Mouse (Mus musculus): Measurements from ENCODE around the gene Sft2d1. TPM values are rescaled to one million over a fixed set of nuclear protein-coding genes. Genes with fewer than 3 reads are reported as not detected.

The Sft2d1 gene
- polyA plus RNA-seq, 2 experiments = 46.9 to 51.7 TPM

DNA sequence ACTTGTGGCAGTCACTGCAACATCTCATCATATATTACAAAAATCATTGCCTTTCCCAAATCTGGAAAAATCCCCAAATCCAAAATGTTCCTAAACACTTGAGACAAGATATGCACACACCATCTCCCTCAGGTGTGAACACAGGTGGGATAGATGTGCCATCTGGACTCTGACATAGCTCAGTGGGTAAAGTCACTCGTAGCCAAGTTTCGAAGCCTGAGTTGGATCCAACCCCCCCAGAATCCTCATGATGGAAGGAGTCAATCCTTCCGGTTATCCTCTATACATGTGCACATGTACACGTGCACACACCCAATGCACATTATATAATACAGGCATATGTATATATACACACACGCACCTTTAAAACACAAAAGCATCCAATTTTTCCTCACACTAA lies 50.0 kb downstream of the Sft2d1 start:
- Histone ChIP-seq H3K36me3 (replicated peaks; ENCODE audit: control insufficient read depth, insufficient read depth, low read depth) (no peaks in the 10 kb centered on the region), H3K4me1 (replicated peaks; ENCODE audit: control insufficient read depth in 2 of 2, insufficient read depth in 2 of 2, low read length in 1 of 2) (no peaks in the 10 kb centered on the region), H3K9me3 (ENCODE audit: control insufficient read depth, low read length) (no peaks in the 10 kb centered on the region), H3K4me2 (ENCODE audit: low read depth) (no peak overlapping the region), H3K27me3 (ENCODE audit: control insufficient read depth, insufficient read depth, low read length) (no peaks in the 10 kb centered on the region), H3K9ac (replicated peaks) (no peak overlapping the region), H3K4me3 (ENCODE audit: insufficient read depth in 1 of 2, low read depth in 2 of 2, low read length in 2 of 2) (no peak overlapping the region), H3K27ac (no peak overlapping the region)
- ATAC-seq (ENCODE audit: insufficient read depth) (no peak), DNase-seq (ENCODE audit: low read depth in 3 of 3, low spot score in 3 of 3) (no peak)
- WGBS (ENCODE audit: insufficient replicate concordance) = 77% methylated on average over 5 of the region's 5 CpGs
- TF ChIP-seq CTCF (IDR thresholded peaks at IDR 0.05; ENCODE audit: low read depth) (no peak), EP300 (IDR thresholded peaks at IDR 0.05; ENCODE audit: low read depth) (no peak)

DNA sequence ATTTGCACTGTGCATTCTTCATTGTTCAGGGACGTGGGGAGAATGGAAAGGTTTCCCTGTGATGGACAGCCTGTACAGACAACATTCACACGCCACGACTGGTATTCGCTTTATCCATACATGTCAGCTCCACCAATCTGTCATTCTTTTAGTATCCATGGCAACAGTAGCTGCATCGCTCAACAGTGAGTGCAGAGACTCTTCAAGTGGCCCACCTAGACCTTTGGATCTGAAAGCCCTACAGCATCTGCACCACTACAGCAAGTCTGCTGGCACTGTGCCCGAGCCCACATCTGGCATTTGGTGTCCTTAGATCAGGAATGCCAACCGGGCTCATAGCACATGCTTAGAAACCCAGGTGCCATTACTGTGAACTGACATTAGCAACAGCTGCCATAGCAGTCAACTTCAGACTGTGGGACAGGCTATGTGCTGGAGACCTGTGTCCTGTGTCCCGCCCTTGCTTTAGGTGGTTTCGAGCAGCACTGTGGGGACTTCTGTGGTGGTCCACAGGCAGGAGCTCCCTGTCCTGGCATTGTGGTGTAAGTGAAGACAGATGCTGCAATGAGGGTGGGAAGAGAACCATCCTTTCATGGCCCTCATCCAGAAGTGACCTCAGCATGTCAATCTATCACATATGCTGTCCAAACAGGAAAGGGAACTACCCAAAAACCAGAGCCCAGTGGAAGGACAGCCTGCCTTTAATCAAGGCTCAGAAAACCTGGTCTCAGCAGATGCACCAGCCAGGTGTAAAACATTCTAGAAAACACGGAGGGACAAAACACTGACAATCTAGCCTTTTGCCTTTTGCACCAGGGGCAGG lies 50.6 kb downstream of the Sft2d1 start:
- H3K4me3 ChIP-seq (ENCODE audit: insufficient read depth in 1 of 2, low read depth in 2 of 2, low read length in 2 of 2) = no peak overlapping the region
- H3K4me2 ChIP-seq (ENCODE audit: low read depth) = no peak overlapping the region
- no peak for ATAC-seq (ENCODE audit: insufficient read depth)
- H3K9ac ChIP-seq (replicated peaks) = no peak overlapping the region
- no peak for TF ChIP-seq EP300 (IDR thresholded peaks at IDR 0.05; ENCODE audit: low read depth)
- TF ChIP-seq CTCF (IDR thresholded peaks at IDR 0.05; ENCODE audit: low read depth) = no peak
- DNase-seq (ENCODE audit: low read depth in 3 of 3, low spot score in 3 of 3) = no peak
- no peaks in the 10 kb centered on the region for H3K36me3 ChIP-seq (replicated peaks; ENCODE audit: control insufficient read depth, insufficient read depth, low read depth)
- WGBS (ENCODE audit: insufficient replicate concordance) = 58% methylated on average over 10 of the region's 10 CpGs
- no peaks in the 10 kb centered on the region for H3K27me3 ChIP-seq (ENCODE audit: control insufficient read depth, insufficient read depth, low read length)
- no peaks in the 10 kb centered on the region for H3K9me3 ChIP-seq (ENCODE audit: control insufficient read depth, low read length)
- no peak overlapping the region for H3K27ac ChIP-seq
- no peaks in the 10 kb centered on the region for H3K4me1 ChIP-seq (replicated peaks; ENCODE audit: control insufficient read depth in 2 of 2, insufficient read depth in 2 of 2, low read length in 1 of 2)

DNA sequence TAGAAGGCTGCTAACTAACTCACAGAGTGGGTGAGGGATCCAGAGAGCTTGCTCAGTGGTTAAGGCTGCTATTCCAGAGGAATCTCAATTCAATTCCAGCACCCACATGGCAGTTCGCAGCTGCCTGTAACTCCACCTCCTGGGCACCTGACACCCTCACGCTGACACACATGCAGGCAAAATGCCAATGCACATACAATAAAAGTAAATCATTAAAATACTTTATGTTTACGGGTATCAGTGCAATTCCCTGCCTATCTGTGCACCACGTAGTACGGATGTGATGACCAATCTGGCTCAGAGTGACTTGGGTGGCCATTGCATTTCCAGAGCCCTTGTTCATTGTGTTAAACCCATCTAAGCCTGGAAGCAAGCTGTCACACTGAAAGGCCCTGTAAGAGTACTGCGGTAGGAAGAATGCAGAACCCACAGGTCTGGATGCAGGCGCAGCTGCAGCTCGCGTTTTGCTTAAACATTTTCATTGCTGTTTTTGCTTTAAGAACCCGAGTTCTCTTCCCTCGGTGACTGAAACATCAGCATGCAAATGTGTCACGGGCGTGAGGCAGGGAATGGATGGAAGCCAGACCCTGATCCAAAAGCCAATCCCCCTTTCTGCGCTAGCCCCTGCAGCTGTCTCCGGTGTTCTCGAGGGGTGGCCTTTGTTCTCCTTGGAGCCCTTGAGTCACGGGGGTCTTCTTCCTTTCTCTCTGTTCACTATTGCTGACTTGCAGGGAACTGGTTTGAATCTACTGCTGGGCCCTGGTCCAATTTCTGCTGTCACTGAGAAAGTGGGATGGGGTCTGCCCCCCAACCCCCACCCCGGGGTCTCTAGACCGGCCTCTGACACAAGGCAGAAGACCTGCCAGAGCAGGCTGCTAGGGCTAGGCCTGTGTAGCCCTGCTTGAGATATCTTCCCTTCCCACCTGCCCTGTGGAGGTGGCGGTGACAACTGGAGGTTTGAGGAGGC lies 56.9 kb downstream of the Sft2d1 start:
- Histone ChIP-seq H3K9me3 (ENCODE audit: control insufficient read depth, low read length) (no peaks in the 10 kb centered on the region), H3K9ac (replicated peaks) (no peak overlapping the region), H3K4me2 (ENCODE audit: low read depth) (no peak overlapping the region), H3K27ac (no peak overlapping the region), H3K4me1 (replicated peaks; ENCODE audit: control insufficient read depth in 2 of 2, insufficient read depth in 2 of 2, low read length in 1 of 2) (peaks cover 0 to 4% of the 10 kb centered on the region in 2 experiments; a peak in 1 of 4 replicates), H3K36me3 (replicated peaks; ENCODE audit: control insufficient read depth, insufficient read depth, low read depth) (no peaks in the 10 kb centered on the region), H3K4me3 (ENCODE audit: insufficient read depth in 1 of 2, low read depth in 2 of 2, low read length in 2 of 2) (no peak overlapping the region), H3K27me3 (ENCODE audit: control insufficient read depth, insufficient read depth, low read length) (no peaks in the 10 kb centered on the region)
- ATAC-seq (ENCODE audit: insufficient read depth) (no peak), DNase-seq (ENCODE audit: low read depth in 3 of 3, low spot score in 3 of 3) (no peak)
- 46% methylated on average over 20 of the region's 20 CpGs for WGBS (ENCODE audit: insufficient replicate concordance)
- TF ChIP-seq EP300 (IDR thresholded peaks at IDR 0.05; ENCODE audit: low read depth) (no peak), CTCF (IDR thresholded peaks at IDR 0.05; ENCODE audit: low read depth) (no peak)

DNA sequence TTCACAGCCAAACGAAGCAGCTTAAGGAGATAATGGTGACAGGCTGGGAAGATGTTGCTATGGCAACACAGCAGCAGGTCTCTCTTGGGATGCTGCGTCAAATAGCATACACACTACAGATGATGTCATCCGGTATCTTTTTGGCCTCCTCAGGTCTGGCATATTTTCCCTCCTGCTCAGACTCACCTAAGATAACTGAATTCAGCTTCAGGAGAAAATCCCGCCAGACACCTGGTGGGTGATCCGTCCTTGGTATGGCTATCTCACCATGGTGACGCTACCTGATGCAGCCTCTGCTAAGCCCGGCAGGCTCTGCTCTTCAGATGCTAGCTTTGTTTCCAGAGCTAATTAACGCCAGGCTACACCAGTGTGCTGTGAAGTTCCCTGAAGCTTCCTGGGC lies 57.7 kb downstream of the Sft2d1 start:
- ATAC-seq (ENCODE audit: insufficient read depth) = no peak
- no peak for DNase-seq (ENCODE audit: low read depth in 3 of 3, low spot score in 3 of 3)
- H3K27ac ChIP-seq = no peak overlapping the region
- no peak overlapping the region for H3K9ac ChIP-seq (replicated peaks)
- peaks cover 0 to 4% of the 10 kb centered on the region in 2 experiments; a peak in 1 of 4 replicates for H3K4me1 ChIP-seq (replicated peaks; ENCODE audit: control insufficient read depth in 2 of 2, insufficient read depth in 2 of 2, low read length in 1 of 2)
- H3K9me3 ChIP-seq (ENCODE audit: control insufficient read depth, low read length) = no peaks in the 10 kb centered on the region
- no peak overlapping the region for H3K4me3 ChIP-seq (ENCODE audit: insufficient read depth in 1 of 2, low read depth in 2 of 2, low read length in 2 of 2)
- TF ChIP-seq EP300 (IDR thresholded peaks at IDR 0.05; ENCODE audit: low read depth) (no peak), CTCF (IDR thresholded peaks at IDR 0.05; ENCODE audit: low read depth) (no peak)
- 47% methylated on average over 8 of the region's 8 CpGs for WGBS (ENCODE audit: insufficient replicate concordance)
- no peaks in the 10 kb centered on the region for H3K36me3 ChIP-seq (replicated peaks; ENCODE audit: control insufficient read depth, insufficient read depth, low read depth)
- H3K4me2 ChIP-seq (ENCODE audit: low read depth) = no peak overlapping the region
- H3K27me3 ChIP-seq (ENCODE audit: control insufficient read depth, insufficient read depth, low read length) = no peaks in the 10 kb centered on the region

DNA sequence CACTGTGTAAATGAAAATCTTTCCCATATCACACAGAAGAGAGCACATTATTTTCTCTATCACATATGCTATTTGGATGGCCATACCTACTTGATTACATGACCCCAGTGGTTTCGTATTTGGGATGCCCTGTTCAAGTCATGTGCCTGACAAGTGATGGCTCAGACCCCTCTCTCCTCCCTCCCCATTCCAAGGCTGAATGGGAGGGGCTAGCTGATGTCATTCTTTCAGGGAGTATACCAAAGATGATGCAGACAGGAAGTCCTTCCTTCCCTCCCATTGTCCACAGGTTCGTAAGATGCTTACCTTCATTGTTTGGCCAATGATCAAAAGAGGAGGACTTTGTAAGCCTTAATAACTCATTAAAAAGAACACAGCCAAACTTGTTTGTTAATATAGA lies 58.3 kb downstream of the Sft2d1 start:
- H3K27ac ChIP-seq = no peak overlapping the region
- no peak for DNase-seq (ENCODE audit: low read depth in 3 of 3, low spot score in 3 of 3)
- H3K36me3 ChIP-seq (replicated peaks; ENCODE audit: control insufficient read depth, insufficient read depth, low read depth) = no peaks in the 10 kb centered on the region
- H3K4me1 ChIP-seq (replicated peaks; ENCODE audit: control insufficient read depth in 2 of 2, insufficient read depth in 2 of 2, low read length in 1 of 2) = peaks cover 0 to 4% of the 10 kb centered on the region in 2 experiments; a peak in 1 of 4 replicates
- no peak for TF ChIP-seq EP300 (IDR thresholded peaks at IDR 0.05; ENCODE audit: low read depth)
- no peak for TF ChIP-seq CTCF (IDR thresholded peaks at IDR 0.05; ENCODE audit: low read depth)
- H3K4me2 ChIP-seq (ENCODE audit: low read depth) = no peak overlapping the region
- no peak overlapping the region for H3K9ac ChIP-seq (replicated peaks)
- H3K27me3 ChIP-seq (ENCODE audit: control insufficient read depth, insufficient read depth, low read length) = no peaks in the 10 kb centered on the region
- H3K4me3 ChIP-seq (ENCODE audit: insufficient read depth in 1 of 2, low read depth in 2 of 2, low read length in 2 of 2) = no peak overlapping the region
- no peak for ATAC-seq (ENCODE audit: insufficient read depth)
- no peaks in the 10 kb centered on the region for H3K9me3 ChIP-seq (ENCODE audit: control insufficient read depth, low read length)
- WGBS (ENCODE audit: insufficient replicate concordance) = 41% methylated on average over 2 of the region's 2 CpGs
